20 mouse cellular contexts compared by ENCODE assay signal in the genomic region with DNA sequence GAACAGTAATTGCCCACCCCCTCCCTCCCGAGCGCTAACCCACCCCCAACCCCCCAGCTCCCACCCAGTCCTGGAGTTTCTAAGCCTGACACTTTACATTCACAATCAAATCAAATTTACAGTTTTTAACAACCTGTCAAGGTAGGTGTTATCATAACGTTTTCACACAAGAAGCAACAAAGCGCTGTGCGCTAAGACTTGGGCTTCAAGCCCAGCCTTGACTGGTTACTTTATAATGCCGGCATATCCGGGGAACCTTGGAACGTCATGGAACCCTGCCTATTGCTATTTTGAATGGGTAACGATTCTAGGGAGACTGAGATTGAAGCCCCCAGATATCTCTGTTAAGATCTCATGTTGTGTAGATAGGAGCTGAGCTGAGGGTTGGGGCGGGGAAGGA. TPM values are rescaled to one million over a fixed set of nuclear protein-coding genes. Genes with fewer than 3 reads are reported as not detected.
DNase-seq lines count a peak whose midpoint lies in the region; ATAC-seq and TF ChIP-seq lines count a peak whose summit lies in the region.
"Had no signal": no experiment of that assay in that cellular context is flagged by ENCODE, and none has a peak within 500 bp of the region (broad histone marks: within the 10 kb centered on the region; RNA-seq: fewer than 3 reads in every experiment).

No protein-coding gene starts in this region.

- H3K9ac ChIP-seq in forebrain, embryonic 14.5 days (ENCODE audit: low read length): no peak overlapping the region
- H3K9ac ChIP-seq in lung, embryonic 14.5 days: no peak overlapping the region
- no peak overlapping the region for H3K9ac ChIP-seq in lung, postnatal 0 days (replicated peaks; ENCODE audit: low read depth)
- H3K9ac ChIP-seq in forebrain, embryonic 15.5 days (replicated peaks): no peak overlapping the region
- no peak overlapping the region for H3K9ac ChIP-seq in intestine, embryonic 15.5 days
- H3K9ac ChIP-seq: embryonic facial prominence, embryonic 13.5 days; heart, embryonic 15.5 days; hindbrain, embryonic 14.5 days had no signal

- H3K27ac ChIP-seq in forebrain, embryonic 14.5 days (ENCODE audit: low read depth, low read length): no peak overlapping the region
- H3K27ac ChIP-seq in forebrain, embryonic 10.5 days: no peak overlapping the region
- H3K27ac ChIP-seq in lung, embryonic 14.5 days (ENCODE audit: low read depth): peak overlapping the region; percentile 69; the same call in 1 of the 2 replicates
- H3K27ac ChIP-seq in lung, postnatal 0 days (ENCODE audit: low read length): no peak overlapping the region
- no peak overlapping the region for H3K27ac ChIP-seq in forebrain, embryonic 15.5 days (replicated peaks)
- H3K27ac ChIP-seq in intestine, embryonic 15.5 days: peak overlapping the region; percentile 68; the same call in 1 of the 2 replicates
- H3K27ac ChIP-seq: embryonic facial prominence, embryonic 13.5 days; hindbrain, embryonic 10.5 days; hindbrain, embryonic 14.5 days had no signal

- H3K36me3 ChIP-seq in forebrain, embryonic 14.5 days (ENCODE audit: control insufficient read depth, insufficient read depth, low read length): no peaks in the 10 kb centered on the region
- no peaks in the 10 kb centered on the region for H3K36me3 ChIP-seq in forebrain, embryonic 10.5 days (replicated peaks)
- no peaks in the 10 kb centered on the region for H3K36me3 ChIP-seq in lung, embryonic 14.5 days (ENCODE audit: insufficient read depth)
- H3K36me3 ChIP-seq in lung, postnatal 0 days (ENCODE audit: insufficient read depth, low read length): no peaks in the 10 kb centered on the region
- no peaks in the 10 kb centered on the region for H3K36me3 ChIP-seq in forebrain, embryonic 15.5 days
- no peaks in the 10 kb centered on the region for H3K36me3 ChIP-seq in intestine, embryonic 15.5 days
- H3K36me3 ChIP-seq: embryonic facial prominence, embryonic 13.5 days; heart, embryonic 15.5 days; hindbrain, embryonic 10.5 days had no signal

- H3K4me2 ChIP-seq in forebrain, embryonic 14.5 days (ENCODE audit: low read length): no peak overlapping the region
- H3K4me2 ChIP-seq in lung, embryonic 14.5 days: no peak overlapping the region
- no peak overlapping the region for H3K4me2 ChIP-seq in lung, postnatal 0 days (replicated peaks; ENCODE audit: low read depth, low read length)
- no peak overlapping the region for H3K4me2 ChIP-seq in forebrain, embryonic 15.5 days (replicated peaks)
- no peak overlapping the region for H3K4me2 ChIP-seq in intestine, embryonic 15.5 days (replicated peaks)
- H3K4me2 ChIP-seq: embryonic facial prominence, embryonic 13.5 days; heart, embryonic 11.5 days; heart, embryonic 15.5 days; hindbrain, embryonic 14.5 days had no signal

- peak; percentile 71 for DNase-seq in forebrain, embryonic 14.5 days (ENCODE audit: low spot score)
- DNase-seq in forebrain, embryonic 10.5 days (ENCODE audit: extremely low spot score, low spot score): no peak
- DNase-seq in lung, embryonic 14.5 days: no peak
- DNase-seq in lung, postnatal 0 days (ENCODE audit: low spot score): no peak
- DNase-seq in adrenal gland, adult (ENCODE audit: inconsistent age in 2 of 2, low spot score in 1 of 2): no peak
- no peak for DNase-seq in right cerebral cortex, postnatal 36 days (ENCODE audit: low spot score in 2 of 2)
- DNase-seq: adrenal gland, postnatal 10 days; cerebellum, adult 11-12 months; cerebellum, adult 9-10 months; cerebellum, postnatal 25 days; gastrocnemius, postnatal 14 days; heart, postnatal 14 days; kidney, adult 11 months had no signal

- 45% methylated on average over 10 of the region's 10 CpGs for WGBS in forebrain, embryonic 14.5 days
- WGBS in forebrain, embryonic 10.5 days: 92% methylated on average over 10 of the region's 10 CpGs
- WGBS in lung, embryonic 14.5 days: 54% methylated on average over 10 of the region's 10 CpGs
- 59% methylated on average over 10 of the region's 10 CpGs for WGBS in lung, postnatal 0 days
- 44% methylated on average over 10 of the region's 10 CpGs for WGBS in forebrain, embryonic 15.5 days
- 72% methylated on average over 10 of the region's 10 CpGs for WGBS in intestine, embryonic 15.5 days

- H3K9me3 ChIP-seq in forebrain, embryonic 14.5 days (replicated peaks; ENCODE audit: control insufficient read depth, low read length): no peaks in the 10 kb centered on the region
- no peaks in the 10 kb centered on the region for H3K9me3 ChIP-seq in forebrain, embryonic 10.5 days
- no peaks in the 10 kb centered on the region for H3K9me3 ChIP-seq in lung, embryonic 14.5 days (ENCODE audit: low read depth, low read length)
- no peaks in the 10 kb centered on the region for H3K9me3 ChIP-seq in lung, postnatal 0 days (ENCODE audit: low read length)
- no peaks in the 10 kb centered on the region for H3K9me3 ChIP-seq in forebrain, embryonic 15.5 days
- H3K9me3 ChIP-seq in intestine, embryonic 15.5 days: no peaks in the 10 kb centered on the region
- H3K9me3 ChIP-seq: embryonic facial prominence, embryonic 13.5 days; heart, embryonic 15.5 days; hindbrain, embryonic 10.5 days had no signal

- no peak for TF ChIP-seq EP300 in lung, postnatal 0 days (IDR thresholded peaks at IDR 0.05)

- H3K27me3 ChIP-seq in forebrain, embryonic 14.5 days (replicated peaks; ENCODE audit: control insufficient read depth, insufficient read depth, low read length): no peaks in the 10 kb centered on the region
- no peaks in the 10 kb centered on the region for H3K27me3 ChIP-seq in forebrain, embryonic 10.5 days (ENCODE audit: poor library complexity, severe bottlenecking)
- no peaks in the 10 kb centered on the region for H3K27me3 ChIP-seq in lung, embryonic 14.5 days (ENCODE audit: insufficient read depth, low read length)
- no peaks in the 10 kb centered on the region for H3K27me3 ChIP-seq in lung, postnatal 0 days (replicated peaks; ENCODE audit: insufficient read depth, low read length)
- H3K27me3 ChIP-seq in forebrain, embryonic 15.5 days: no peaks in the 10 kb centered on the region
- H3K27me3 ChIP-seq in intestine, embryonic 15.5 days (replicated peaks): no peaks in the 10 kb centered on the region
- H3K27me3 ChIP-seq: heart, embryonic 15.5 days had no signal

- H3K4me1 ChIP-seq in forebrain, embryonic 14.5 days (ENCODE audit: control insufficient read depth, insufficient read depth, low read length): peaks cover 24% of the 10 kb centered on the region
- H3K4me1 ChIP-seq in forebrain, embryonic 10.5 days: peaks cover 36% of the 10 kb centered on the region
- no peaks in the 10 kb centered on the region for H3K4me1 ChIP-seq in lung, embryonic 14.5 days (ENCODE audit: insufficient read depth)
- H3K4me1 ChIP-seq in lung, postnatal 0 days (ENCODE audit: insufficient read depth, low read depth, low read length): peaks cover 8% of the 10 kb centered on the region; the same call in 1 of the 2 replicates
- peaks cover 22% of the 10 kb centered on the region for H3K4me1 ChIP-seq in forebrain, embryonic 15.5 days
- H3K4me1 ChIP-seq in intestine, embryonic 15.5 days (replicated peaks): 0 out of 2 replicates have a peak, but pooled peaks cover 10% of the 10 kb centered on the region
- H3K4me1 ChIP-seq: embryonic facial prominence, embryonic 13.5 days had no signal

- no peak overlapping the region for H3K4me3 ChIP-seq in forebrain, embryonic 14.5 days (ENCODE audit: low read depth, low read length)
- no peak overlapping the region for H3K4me3 ChIP-seq in forebrain, embryonic 10.5 days
- H3K4me3 ChIP-seq in lung, embryonic 14.5 days (ENCODE audit: low read depth, low read length): no peak overlapping the region
- H3K4me3 ChIP-seq in lung, postnatal 0 days (ENCODE audit: low read depth, low read length): no peak overlapping the region
- H3K4me3 ChIP-seq in forebrain, embryonic 15.5 days: no peak overlapping the region
- H3K4me3 ChIP-seq in intestine, embryonic 15.5 days (replicated peaks): no peak overlapping the region
- H3K4me3 ChIP-seq: embryonic facial prominence, embryonic 13.5 days; heart, embryonic 15.5 days; hindbrain, embryonic 10.5 days had no signal

- TF ChIP-seq CTCF in lung, embryonic 14.5 days (IDR thresholded peaks at IDR 0.05; ENCODE audit: low read depth): no peak
- no peak for TF ChIP-seq CTCF in lung, postnatal 0 days (IDR thresholded peaks at IDR 0.05)

- ATAC-seq in forebrain, embryonic 14.5 days: no peak
- ATAC-seq in lung, embryonic 14.5 days (ENCODE audit: insufficient read depth): no peak
- ATAC-seq in lung, postnatal 0 days: no peak
- ATAC-seq in forebrain, embryonic 15.5 days (replicated peaks): peak; percentile 10
- peak; percentile 43 for ATAC-seq in intestine, embryonic 15.5 days

RNA-seq across cellular contexts. Expression of a gene that starts 37.8 kb away (rescaled TPM):
- polyA plus RNA-seq in forebrain, embryonic 14.5 days (2014; fragmentation: Nextera tagmentation; extraction: Ambion mirVana): 40.5 and 47.9 TPM in 2 replicates
- 64.0 and 65.9 TPM in 2 replicates for polyA plus RNA-seq in forebrain, embryonic 10.5 days (2016; fragmentation: Nextera tagmentation; extraction: Ambion mirVana)
- 51.2 and 52.9 TPM in 2 replicates for polyA plus RNA-seq in lung, embryonic 14.5 days (2014; fragmentation: Nextera tagmentation; extraction: Ambion mirVana)
- polyA plus RNA-seq in lung, postnatal 0 days (2015; fragmentation: Nextera tagmentation; extraction: Ambion mirVana): 19.7 and 22.1 TPM in 2 replicates
- 43.4 and 49.4 TPM in 2 replicates for polyA plus RNA-seq in forebrain, embryonic 15.5 days (2015; fragmentation: Nextera tagmentation; extraction: Ambion mirVana)
- polyA plus RNA-seq in intestine, embryonic 15.5 days (2015; fragmentation: Nextera tagmentation; extraction: Ambion mirVana): 41.1 and 42.3 TPM in 2 replicates

Comparison
In these comparisons a context has a peak if more than half of its experiments do, and no peak if none do; other contexts are left out.
1. ATAC-seq: peak in forebrain, embryonic 15.5 days (single experiment) and intestine, embryonic 15.5 days (single experiment); none in forebrain, embryonic 14.5 days (single experiment), lung, embryonic 14.5 days (single experiment) and lung, postnatal 0 days (single experiment).
2. H3K27ac ChIP-seq: peak in lung, embryonic 14.5 days (single experiment) and intestine, embryonic 15.5 days (single experiment); none in forebrain, embryonic 14.5 days (single experiment), forebrain, embryonic 10.5 days (single experiment), lung, postnatal 0 days (single experiment) and forebrain, embryonic 15.5 days (single experiment).